Mouse (Mus musculus) B cell, adult 62 days (primary cell): ENCODE measurements around the gene Mtmr1. TPM values are rescaled to one million over a fixed set of nuclear protein-coding genes. Genes with fewer than 3 reads are reported as not detected.

Source experiments
- total RNA-seq: library from RNA; stranded (reverse); gene quantifications from 4 replicates; pipeline ENCODE4 v1.2.4, GENCODE M21; 2023

The Mtmr1 gene
- 32.5 to 38.3 TPM (median 35.9 TPM) in 4 replicates for total RNA-seq

DNA sequence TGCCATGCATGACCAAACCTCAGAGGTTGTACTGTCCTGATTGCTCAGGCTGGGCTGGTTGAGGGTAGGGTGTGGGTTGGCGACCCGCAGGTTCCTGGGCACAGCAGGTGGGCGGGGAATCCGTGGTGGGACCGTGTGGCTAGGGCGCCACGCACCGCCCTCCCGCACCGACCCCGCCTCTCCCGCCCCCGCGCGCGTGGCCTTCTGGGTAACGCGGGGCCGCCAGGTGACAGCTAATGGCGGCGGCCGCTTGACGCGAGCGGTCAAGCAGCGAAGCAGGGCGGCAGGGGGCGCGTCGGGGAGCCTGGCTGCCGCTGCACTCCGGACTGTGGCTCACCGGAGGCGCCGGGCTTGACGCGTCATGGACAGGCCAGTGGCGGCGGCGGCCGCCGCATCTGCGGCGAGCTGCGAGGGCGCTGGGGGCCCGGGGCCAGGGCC is at the start of gene Mtmr1:
Mtmr1 (plus strand) TSS at position 207 of the 438 bp plus-strand sequence.

Other genes starting within 250 kb of the Mtmr1 start
- 15.7 to 21.6 TPM (median 18.2 TPM) in 4 replicates for gene Mtm1, start 154.0 kb upstream of the Mtmr1 start, total RNA-seq
- gene Cd99l2, start 128.1 kb downstream of the Mtmr1 start, total RNA-seq: 5.2 to 6.7 TPM (median 5.3 TPM) in 4 replicates
- 12.2 to 17.3 TPM (median 13.7 TPM) in 4 replicates for gene Hmgb3, start 191.2 kb downstream of the Mtmr1 start, total RNA-seq